Mouse (Mus musculus): Measurements from ENCODE around the gene Cdyl2.

Gene Cdyl2

GRCm38 (mm10) chr8:116670604-116671003 is 62.2 kb downstream of the Cdyl2 start:
- no peak for DNase-seq

- DNase-seq: no peak
Measured at GRCm38 (mm10) chr8:116668977-116669376, 63.8 kb downstream of the Cdyl2 start.

- no peak for DNase-seq
Measured at GRCm38 (mm10) chr8:116666781-116667325, 65.9 kb downstream of the Cdyl2 start.

GRCm38 (mm10) chr8:116661521-116661920 is 71.3 kb downstream of the Cdyl2 start:
- no peak for DNase-seq

GRCm38 (mm10) chr8:116656811-116657210 is 76.0 kb downstream of the Cdyl2 start:
- no peak for DNase-seq

GRCm38 (mm10) chr8:116654881-116655280 is 77.9 kb downstream of the Cdyl2 start:
- peak; percentile 24 for DNase-seq

- DNase-seq: peak; percentile 62
Measured at GRCm38 (mm10) chr8:116652949-116653348, 79.8 kb downstream of the Cdyl2 start.

GRCm38 (mm10) chr8:116649975-116650725 is 82.6 kb downstream of the Cdyl2 start:
- no peak for DNase-seq

- no peak for DNase-seq
Measured at GRCm38 (mm10) chr8:116645376-116645775, 87.4 kb downstream of the Cdyl2 start.

GRCm38 (mm10) chr8:116640925-116641324 is 91.9 kb downstream of the Cdyl2 start:
- no peak for DNase-seq

- no peak for DNase-seq
Measured at GRCm38 (mm10) chr8:116637998-116638397, 94.8 kb downstream of the Cdyl2 start.

- no peak for DNase-seq
Measured at GRCm38 (mm10) chr8:116637193-116637592, 95.6 kb downstream of the Cdyl2 start.

GRCm38 (mm10) chr8:116636396-116636795 is 96.4 kb downstream of the Cdyl2 start:
- no peak for DNase-seq

- no peak for DNase-seq
Measured at GRCm38 (mm10) chr8:116635972-116636371, 96.8 kb downstream of the Cdyl2 start.

- no peak for DNase-seq
Measured at GRCm38 (mm10) chr8:116635261-116635660, 97.5 kb downstream of the Cdyl2 start.

GRCm38 (mm10) chr8:116634436-116634835 is 98.4 kb downstream of the Cdyl2 start:
- no peak for DNase-seq

GRCm38 (mm10) chr8:116633470-116634150 is 99.2 kb downstream of the Cdyl2 start:
- DNase-seq: no peak

- DNase-seq: no peak
Measured at GRCm38 (mm10) chr8:116630066-116630465, 102.7 kb downstream of the Cdyl2 start.

- no peak for DNase-seq
Measured at GRCm38 (mm10) chr8:116628975-116629374, 103.8 kb downstream of the Cdyl2 start.

GRCm38 (mm10) chr8:116627854-116628479 is 104.8 kb downstream of the Cdyl2 start:
- DNase-seq: no peak

- DNase-seq: no peak
Measured at GRCm38 (mm10) chr8:116623591-116623990, 109.2 kb downstream of the Cdyl2 start.

GRCm38 (mm10) chr8:116622326-116622725 is 110.5 kb downstream of the Cdyl2 start:
- no peak for DNase-seq

GRCm38 (mm10) chr8:116621158-116621961 is 111.4 kb downstream of the Cdyl2 start:
- DNase-seq: no peak

All from kidney, adult 18-20 months (tissue).